Mouse (Mus musculus) spleen, adult 2 months (tissue): ENCODE data around the gene Rab30.
"Not testable (repeated sequence)": the region's sequence is repeated elsewhere in the genome, so short reads cannot be mapped to it uniquely, and the experiment has no call there.

Source experiments
- CTCF ChIP-seq: fragments of 200-500 bp; IDR thresholded peaks from 2 replicates; pipeline ENCODE4 v1.5.1; 2011; ENCODE audit warnings: mild to moderate bottlenecking, inconsistent platforms; ENCODE audit not compliant: insufficient read depth, insufficient read length, insufficient replicate concordance; ENCODE audit errors: extremely low read depth
- POLR2A ChIP-seq: fragments of 200-500 bp; IDR thresholded peaks from 2 replicates; pipeline ENCODE4 v1.6.1; 2011; ENCODE audit warnings: low read depth, low read length, inconsistent platforms

DNA sequence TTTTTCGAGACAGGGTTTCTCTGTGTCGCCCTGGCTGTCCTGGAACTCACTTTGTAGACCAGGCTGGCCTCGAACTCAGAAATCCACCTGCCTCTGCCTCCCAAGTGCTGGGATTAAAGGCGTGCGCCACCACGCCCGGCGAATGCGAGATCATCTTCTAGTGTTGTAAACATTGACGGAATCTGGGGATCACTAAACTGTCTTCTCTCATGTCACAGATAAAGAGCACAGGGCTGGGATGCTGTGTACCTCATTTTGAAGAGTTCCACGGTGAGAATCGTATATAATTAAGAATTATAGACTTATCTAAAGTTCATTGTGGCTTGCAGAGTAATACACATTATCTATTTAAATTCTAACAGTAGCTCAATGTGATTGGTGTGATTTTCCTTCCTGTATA lies 26.7 kb downstream of the Rab30 start:
- not testable (repeated sequence) for TF ChIP-seq POLR2A, CTCF
